Mouse (Mus musculus): Measurements from ENCODE around the gene Gpr162.

DNA sequence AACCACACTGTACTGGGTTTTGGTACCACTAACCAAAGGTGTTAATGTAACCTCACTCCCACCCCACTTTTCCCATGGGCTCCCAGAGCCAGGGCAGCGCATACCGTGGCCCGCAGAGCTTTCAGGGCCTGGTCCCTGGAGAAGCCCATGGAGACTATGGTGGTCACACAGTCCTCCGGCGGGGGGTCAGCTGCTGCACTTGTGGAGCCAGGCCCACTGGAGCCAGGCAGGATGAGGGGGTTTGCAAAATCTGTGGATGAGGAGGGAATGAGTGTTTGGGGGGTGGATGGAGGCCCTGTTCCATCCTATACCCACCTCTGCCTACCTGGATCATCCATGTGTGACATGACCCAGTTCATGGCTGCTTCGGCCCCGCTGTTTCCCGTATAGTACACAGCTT is 46.2 kb downstream of the Gpr162 start:
- TF ChIP-seq HCFC1 (IDR thresholded peaks at IDR 0.05; ENCODE audit: borderline replicate concordance, insufficient read depth, low read length) (no peak), MAFK (IDR thresholded peaks at IDR 0.05; ENCODE audit: insufficient read depth, low read depth, low read length) (no peak), CHD2 (IDR thresholded peaks at IDR 0.05; ENCODE audit: low read depth, low read length) (no peak), ZC3H11A (IDR thresholded peaks at IDR 0.05; ENCODE audit: borderline replicate concordance, low read depth, low read length) (no peak), ZNF384 (IDR thresholded peaks at IDR 0.05; ENCODE audit: low read depth, low read length) (no peak)

All from ES-E14 (cell line).